8 mouse cellular contexts compared by ENCODE assay signal in the genomic region with DNA sequence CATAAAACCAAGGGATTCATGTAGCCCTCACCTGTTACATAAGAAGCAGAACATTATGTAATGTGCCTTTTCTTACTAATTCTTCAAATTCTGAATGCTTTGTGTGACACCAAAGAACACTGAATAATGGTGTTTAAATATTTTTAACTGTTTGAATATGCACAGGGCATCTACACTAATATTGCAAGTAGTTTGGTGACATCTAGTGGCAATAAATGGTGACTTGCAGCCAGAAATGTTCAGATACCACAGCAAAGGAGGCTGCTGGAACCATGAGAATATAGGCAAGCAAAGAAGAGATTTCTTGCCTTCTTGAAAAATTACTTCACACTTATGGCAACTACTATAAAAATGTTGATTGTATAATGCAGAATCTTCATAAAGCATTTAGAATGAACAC.
DNase-seq lines count a peak whose midpoint lies in the region; ATAC-seq lines count a peak whose summit lies in the region.

No protein-coding gene starts in this region.

- no peak for DNase-seq in forebrain, embryonic 11.5 days (ENCODE audit: low spot score)
- DNase-seq in forebrain, embryonic 10.5 days (ENCODE audit: extremely low spot score, low spot score) = no peak
- peak; percentile 78 for DNase-seq in right cerebral cortex, adult 18-20 months
- no peak for DNase-seq in right cerebral cortex, postnatal 25 days
- no peak for DNase-seq in gastrocnemius, adult 8-10 months (ENCODE audit: low spot score in 2 of 2)
- DNase-seq in B cell, adult 2 months = no peak

- H3K9ac ChIP-seq in forebrain, embryonic 11.5 days (ENCODE audit: low read length) = no peak overlapping the region
- no peak overlapping the region for H3K9ac ChIP-seq in hindbrain, embryonic 13.5 days
- no peak overlapping the region for H3K9ac ChIP-seq in midbrain, embryonic 15.5 days

- no peak overlapping the region for H3K4me3 ChIP-seq in forebrain, embryonic 11.5 days (ENCODE audit: low read depth, low read length)
- no peak overlapping the region for H3K4me3 ChIP-seq in forebrain, embryonic 10.5 days
- no peak overlapping the region for H3K4me3 ChIP-seq in hindbrain, embryonic 13.5 days
- no peak overlapping the region for H3K4me3 ChIP-seq in midbrain, embryonic 15.5 days

- no peaks in the 10 kb centered on the region for H3K36me3 ChIP-seq in forebrain, embryonic 11.5 days (ENCODE audit: control insufficient read depth, insufficient read depth, low read length)
- no peaks in the 10 kb centered on the region for H3K36me3 ChIP-seq in forebrain, embryonic 10.5 days (replicated peaks)
- no peaks in the 10 kb centered on the region for H3K36me3 ChIP-seq in hindbrain, embryonic 13.5 days
- no peaks in the 10 kb centered on the region for H3K36me3 ChIP-seq in midbrain, embryonic 15.5 days (replicated peaks)

- no peak overlapping the region for H3K27ac ChIP-seq in forebrain, embryonic 11.5 days (ENCODE audit: low read depth, low read length)
- no peak overlapping the region for H3K27ac ChIP-seq in forebrain, embryonic 10.5 days
- H3K27ac ChIP-seq in hindbrain, embryonic 13.5 days = no peak overlapping the region
- no peak overlapping the region for H3K27ac ChIP-seq in midbrain, embryonic 15.5 days

- no peak overlapping the region for H3K4me2 ChIP-seq in forebrain, embryonic 11.5 days (ENCODE audit: low read depth, low read length, severe bottlenecking)
- no peak overlapping the region for H3K4me2 ChIP-seq in hindbrain, embryonic 13.5 days
- no peak overlapping the region for H3K4me2 ChIP-seq in midbrain, embryonic 15.5 days

- 0 out of 2 replicates have a peak, but pooled peaks have one; percentile 49 for ATAC-seq in forebrain, embryonic 11.5 days (replicated peaks; ENCODE audit: low FRiP score)
- ATAC-seq in hindbrain, embryonic 13.5 days (ENCODE audit: low FRiP score) = peak; percentile 68; the same call in 1 of the 2 replicates
- peak; percentile 88 for ATAC-seq in midbrain, embryonic 15.5 days (replicated peaks)

- H3K9me3 ChIP-seq in forebrain, embryonic 11.5 days (ENCODE audit: control insufficient read depth, low read length) = no peaks in the 10 kb centered on the region; the same call in 1 of the 2 replicates
- H3K9me3 ChIP-seq in forebrain, embryonic 10.5 days = peaks cover 4% of the 10 kb centered on the region; the same call in 1 of the 2 replicates
- H3K9me3 ChIP-seq in hindbrain, embryonic 13.5 days = no peaks in the 10 kb centered on the region
- no peaks in the 10 kb centered on the region for H3K9me3 ChIP-seq in midbrain, embryonic 15.5 days

- H3K27me3 ChIP-seq in forebrain, embryonic 11.5 days (ENCODE audit: control insufficient read depth, insufficient read depth, low read length) = no peaks in the 10 kb centered on the region
- peaks cover 19% of the 10 kb centered on the region for H3K27me3 ChIP-seq in forebrain, embryonic 10.5 days (ENCODE audit: poor library complexity, severe bottlenecking)
- peaks cover 5% of the 10 kb centered on the region; the same call in 1 of the 2 replicates for H3K27me3 ChIP-seq in hindbrain, embryonic 13.5 days
- no peaks in the 10 kb centered on the region for H3K27me3 ChIP-seq in midbrain, embryonic 15.5 days (replicated peaks)

- H3K4me1 ChIP-seq in forebrain, embryonic 11.5 days (replicated peaks; ENCODE audit: control insufficient read depth, insufficient read depth, low read length) = peaks cover 4% of the 10 kb centered on the region; the same call in 1 of the 2 replicates
- peaks cover 29% of the 10 kb centered on the region for H3K4me1 ChIP-seq in forebrain, embryonic 10.5 days
- no peaks in the 10 kb centered on the region for H3K4me1 ChIP-seq in hindbrain, embryonic 13.5 days (replicated peaks)
- 0 out of 2 replicates have a peak, but pooled peaks cover 5% of the 10 kb centered on the region for H3K4me1 ChIP-seq in midbrain, embryonic 15.5 days
